Mouse (Mus musculus): ENCODE results near the gene Edn3. TPM values are rescaled to one million over a fixed set of nuclear protein-coding genes. Genes with fewer than 3 reads are reported as not detected.

The Edn3 gene
- total and polyA plus RNA-seq, 2 experiments from 2014 or later, result 4.5 to 5.6 TPM

GRCm38 (mm10) chr2:174747182-174747581 lies 13.2 kb upstream of the Edn3 start:
- H3K9me3 ChIP-seq (ENCODE audit: low read length), result no peaks in the 10 kb centered on the region
- H3K27ac ChIP-seq (ENCODE audit: low read depth, low read length), result no peak overlapping the region
- no peak for ATAC-seq
- no peak overlapping the region for H3K4me3 ChIP-seq (ENCODE audit: low read depth, low read length)
- TF ChIP-seq CTCF (IDR thresholded peaks at IDR 0.05; ENCODE audit: low read depth), result no peak
- no peak overlapping the region for H3K9ac ChIP-seq
- H3K4me1 ChIP-seq (ENCODE audit: insufficient read depth), result no peaks in the 10 kb centered on the region
- 85% methylated on average over 1 of the region's 1 CpGs for WGBS
- H3K36me3 ChIP-seq (ENCODE audit: insufficient read depth), result no peaks in the 10 kb centered on the region
- no peak for DNase-seq
- no peaks in the 10 kb centered on the region for H3K27me3 ChIP-seq (ENCODE audit: insufficient read depth, low read length)
- no peak overlapping the region for H3K4me2 ChIP-seq (ENCODE audit: low read depth)

GRCm38 (mm10) chr2:174748381-174748780 lies 12.0 kb upstream of the Edn3 start:
- H3K9ac ChIP-seq, result no peak overlapping the region
- no peak overlapping the region for H3K4me3 ChIP-seq (ENCODE audit: low read depth, low read length)
- no peak overlapping the region for H3K4me2 ChIP-seq (ENCODE audit: low read depth)
- H3K9me3 ChIP-seq (ENCODE audit: low read length), result no peaks in the 10 kb centered on the region
- H3K27me3 ChIP-seq (ENCODE audit: insufficient read depth, low read length), result no peaks in the 10 kb centered on the region
- H3K27ac ChIP-seq (ENCODE audit: low read depth, low read length), result no peak overlapping the region
- no peaks in the 10 kb centered on the region for H3K36me3 ChIP-seq (ENCODE audit: insufficient read depth)
- no peak for TF ChIP-seq CTCF (IDR thresholded peaks at IDR 0.05; ENCODE audit: low read depth)
- DNase-seq (no peak), ATAC-seq (no peak)
- WGBS, result 83% methylated on average over 8 of the region's 8 CpGs
- H3K4me1 ChIP-seq (ENCODE audit: insufficient read depth), result no peaks in the 10 kb centered on the region

GRCm38 (mm10) chr2:174753197-174753596 lies 7.2 kb upstream of the Edn3 start:
- 91% methylated on average over 1 of the region's 1 CpGs for WGBS
- Histone ChIP-seq H3K27me3 (ENCODE audit: insufficient read depth, low read length) (no peaks in the 10 kb centered on the region), H3K4me1 (ENCODE audit: insufficient read depth) (no peaks in the 10 kb centered on the region), H3K27ac (ENCODE audit: low read depth, low read length) (no peak overlapping the region), H3K9ac (no peak overlapping the region), H3K4me2 (ENCODE audit: low read depth) (no peak overlapping the region), H3K9me3 (ENCODE audit: low read length) (no peaks in the 10 kb centered on the region), H3K36me3 (ENCODE audit: insufficient read depth) (no peaks in the 10 kb centered on the region), H3K4me3 (ENCODE audit: low read depth, low read length) (no peak overlapping the region)
- DNase-seq (no peak), ATAC-seq (no peak)
- TF ChIP-seq CTCF (IDR thresholded peaks at IDR 0.05; ENCODE audit: low read depth), result no peak

GRCm38 (mm10) chr2:174754231-174754630 lies 6.2 kb upstream of the Edn3 start:
- no peak for DNase-seq
- H3K9me3 ChIP-seq (ENCODE audit: low read length), result no peaks in the 10 kb centered on the region
- 80% methylated on average over 1 of the region's 1 CpGs for WGBS
- no peaks in the 10 kb centered on the region for H3K4me1 ChIP-seq (ENCODE audit: insufficient read depth)
- H3K9ac ChIP-seq, result no peak overlapping the region
- H3K36me3 ChIP-seq (ENCODE audit: insufficient read depth), result no peaks in the 10 kb centered on the region
- TF ChIP-seq CTCF (IDR thresholded peaks at IDR 0.05; ENCODE audit: low read depth), result no peak
- H3K4me2 ChIP-seq (ENCODE audit: low read depth), result no peak overlapping the region
- ATAC-seq, result no peak
- H3K4me3 ChIP-seq (ENCODE audit: low read depth, low read length), result no peak overlapping the region
- no peak overlapping the region for H3K27ac ChIP-seq (ENCODE audit: low read depth, low read length)
- no peaks in the 10 kb centered on the region for H3K27me3 ChIP-seq (ENCODE audit: insufficient read depth, low read length)

- H3K4me2 ChIP-seq (ENCODE audit: low read depth), result no peak overlapping the region
- 87% methylated on average over 4 of the region's 4 CpGs for WGBS
- no peaks in the 10 kb centered on the region for H3K9me3 ChIP-seq (ENCODE audit: low read length)
- no peak for DNase-seq
- TF ChIP-seq CTCF (IDR thresholded peaks at IDR 0.05; ENCODE audit: low read depth), result no peak
- H3K27me3 ChIP-seq (ENCODE audit: insufficient read depth, low read length), result peaks cover 12% of the 10 kb centered on the region
- H3K9ac ChIP-seq, result no peak overlapping the region
- ATAC-seq, result no peak
- H3K4me1 ChIP-seq (ENCODE audit: insufficient read depth), result no peaks in the 10 kb centered on the region
- H3K27ac ChIP-seq (ENCODE audit: low read depth, low read length), result no peak overlapping the region
- no peak overlapping the region for H3K4me3 ChIP-seq (ENCODE audit: low read depth, low read length)
- H3K36me3 ChIP-seq (ENCODE audit: insufficient read depth), result no peaks in the 10 kb centered on the region
Observed at GRCm38 (mm10) chr2:174759189-174759588, 1.2 kb upstream of the Edn3 start.

- DNase-seq, result no peak
- no peak overlapping the region for H3K4me2 ChIP-seq (ENCODE audit: low read depth)
Observed at GRCm38 (mm10) chr2:174761452-174762101, 1.2 kb downstream of the Edn3 start.

GRCm38 (mm10) chr2:174762310-174762709 lies 1.9 kb downstream of the Edn3 start:
- 98% methylated on average over 2 of the region's 2 CpGs for WGBS
- no peaks in the 10 kb centered on the region for H3K36me3 ChIP-seq (ENCODE audit: insufficient read depth)
- no peaks in the 10 kb centered on the region for H3K9me3 ChIP-seq (ENCODE audit: low read length)
- DNase-seq (no peak), ATAC-seq (no peak)
- H3K4me1 ChIP-seq (ENCODE audit: insufficient read depth), result no peaks in the 10 kb centered on the region
- H3K27me3 ChIP-seq (ENCODE audit: insufficient read depth, low read length), result peaks cover 12% of the 10 kb centered on the region
- H3K27ac ChIP-seq (ENCODE audit: low read depth, low read length), result no peak overlapping the region
- H3K9ac ChIP-seq, result no peak overlapping the region
- no peak for TF ChIP-seq CTCF (IDR thresholded peaks at IDR 0.05; ENCODE audit: low read depth)
- no peak overlapping the region for H3K4me2 ChIP-seq (ENCODE audit: low read depth)
- no peak overlapping the region for H3K4me3 ChIP-seq (ENCODE audit: low read depth, low read length)

More at GRCm38 (mm10) chr2:174761452-174762101, 1.2 kb downstream of the Edn3 start:
- H3K9me3 ChIP-seq (ENCODE audit: low read length), result no peaks in the 10 kb centered on the region
- no peak overlapping the region for H3K4me3 ChIP-seq (ENCODE audit: low read depth, low read length)
- TF ChIP-seq CTCF (IDR thresholded peaks at IDR 0.05; ENCODE audit: low read depth), result no peak
- H3K4me1 ChIP-seq (ENCODE audit: insufficient read depth), result no peaks in the 10 kb centered on the region
- H3K27me3 ChIP-seq (ENCODE audit: insufficient read depth, low read length), result peaks cover 12% of the 10 kb centered on the region
- WGBS, result 48% methylated on average over 6 of the region's 6 CpGs
- no peak for ATAC-seq
- H3K36me3 ChIP-seq (ENCODE audit: insufficient read depth), result no peaks in the 10 kb centered on the region
- no peak overlapping the region for H3K27ac ChIP-seq (ENCODE audit: low read depth, low read length)
- no peak overlapping the region for H3K9ac ChIP-seq

Data from forebrain, postnatal 0 days (tissue).